ENCODE assay signal across 19 mouse cellular contexts in genomic region chr9:67178203-67178602, GRCm38 (mm10).
DNase-seq lines count a peak whose midpoint lies in the region; ATAC-seq lines count a peak whose summit lies in the region.
"Had no signal": no experiment of that assay in that cellular context is flagged by ENCODE, and none has a peak within 500 bp of the region (broad histone marks: within the 10 kb centered on the region; RNA-seq: fewer than 3 reads in every experiment).

No protein-coding gene starts in this region.

- H3K27ac ChIP-seq in hindbrain, embryonic 10.5 days, result 0 out of 2 replicates have a peak overlapping the region, but pooled peaks have one; percentile 23
- no peak overlapping the region for H3K27ac ChIP-seq in hindbrain, embryonic 14.5 days
- H3K27ac ChIP-seq in embryonic facial prominence, embryonic 14.5 days (replicated peaks; ENCODE audit: low read depth, low read length), result peak overlapping the region; percentile 79
- peak overlapping the region; percentile 86 for H3K27ac ChIP-seq in limb, embryonic 12.5 days
- H3K27ac ChIP-seq: forebrain, embryonic 12.5 days; neural tube, embryonic 13.5 days had no signal

- 68% methylated on average over 5 of the region's 5 CpGs for WGBS in hindbrain, embryonic 10.5 days
- WGBS in hindbrain, embryonic 14.5 days, result 84% methylated on average over 5 of the region's 5 CpGs
- 30% methylated on average over 5 of the region's 5 CpGs for WGBS in embryonic facial prominence, embryonic 14.5 days
- 20% methylated on average over 5 of the region's 5 CpGs for WGBS in limb, embryonic 12.5 days

- 0 out of 2 replicates have a peak, but pooled peaks cover 3% of the 10 kb centered on the region for H3K9me3 ChIP-seq in hindbrain, embryonic 10.5 days
- H3K9me3 ChIP-seq in hindbrain, embryonic 14.5 days (ENCODE audit: control insufficient read depth, low read length), result no peaks in the 10 kb centered on the region
- H3K9me3 ChIP-seq in embryonic facial prominence, embryonic 14.5 days (ENCODE audit: control insufficient read depth, low read length), result no peaks in the 10 kb centered on the region
- H3K9me3 ChIP-seq in limb, embryonic 12.5 days, result 0 out of 2 replicates have a peak, but pooled peaks cover 4% of the 10 kb centered on the region
- H3K9me3 ChIP-seq: forebrain, embryonic 12.5 days; G1E; neural tube, embryonic 13.5 days had no signal

- DNase-seq in embryo, embryonic 10.5 days (ENCODE audit: low spot score), result peak; percentile 35
- no peak for DNase-seq in embryo, embryonic 10 days (ENCODE audit: low spot score)
- no peak for DNase-seq in hindbrain, embryonic 10.5 days (ENCODE audit: low spot score)
- no peak for DNase-seq in hindbrain, embryonic 14.5 days (ENCODE audit: low spot score)
- DNase-seq in embryonic facial prominence, embryonic 14.5 days (ENCODE audit: low spot score), result peak; percentile 64
- no peak for DNase-seq in layer of hippocampus, adult 9-10 months (ENCODE audit: low spot score)
- no peak for DNase-seq in urinary bladder, postnatal 25 days (ENCODE audit: low spot score)
- DNase-seq: cerebellum, adult 8-10 months; heart, postnatal 10 days; layer of hippocampus, postnatal 36 days; lung, adult 2 months; lung, postnatal 36 days; thymus, postnatal 25 days had no signal

- H3K4me2 ChIP-seq in hindbrain, embryonic 14.5 days (replicated peaks), result no peak overlapping the region
- no peak overlapping the region for H3K4me2 ChIP-seq in embryonic facial prominence, embryonic 14.5 days (ENCODE audit: low read depth, low read length)
- H3K4me2 ChIP-seq in limb, embryonic 12.5 days, result no peak overlapping the region
- H3K4me2 ChIP-seq: forebrain, embryonic 12.5 days; midbrain, embryonic 11.5 days; neural tube, embryonic 13.5 days had no signal

- H3K9ac ChIP-seq in hindbrain, embryonic 14.5 days, result no peak overlapping the region
- H3K9ac ChIP-seq in embryonic facial prominence, embryonic 14.5 days (ENCODE audit: low read depth, low read length), result no peak overlapping the region
- no peak overlapping the region for H3K9ac ChIP-seq in limb, embryonic 12.5 days (replicated peaks)
- H3K9ac ChIP-seq: forebrain, embryonic 12.5 days; neural tube, embryonic 13.5 days had no signal

- no peak overlapping the region for H3K4me3 ChIP-seq in hindbrain, embryonic 10.5 days
- no peak overlapping the region for H3K4me3 ChIP-seq in hindbrain, embryonic 14.5 days (replicated peaks; ENCODE audit: low read length)
- H3K4me3 ChIP-seq in embryonic facial prominence, embryonic 14.5 days (ENCODE audit: low read depth, low read length), result no peak overlapping the region
- H3K4me3 ChIP-seq in limb, embryonic 12.5 days (replicated peaks), result no peak overlapping the region
- H3K4me3 ChIP-seq: forebrain, embryonic 12.5 days; neural tube, embryonic 13.5 days had no signal

- H3K4me1 ChIP-seq in hindbrain, embryonic 10.5 days (replicated peaks), result peaks cover 9% of the 10 kb centered on the region; the same call in 1 of the 2 replicates
- no peaks in the 10 kb centered on the region for H3K4me1 ChIP-seq in hindbrain, embryonic 14.5 days (replicated peaks; ENCODE audit: control insufficient read depth, insufficient read depth, low read length)
- peaks cover 43% of the 10 kb centered on the region for H3K4me1 ChIP-seq in embryonic facial prominence, embryonic 14.5 days (ENCODE audit: control insufficient read depth, insufficient read depth, low read length)
- H3K4me1 ChIP-seq in limb, embryonic 12.5 days (replicated peaks), result peaks cover 66% of the 10 kb centered on the region
- H3K4me1 ChIP-seq: forebrain, embryonic 12.5 days had no signal

- ATAC-seq in hindbrain, embryonic 14.5 days (ENCODE audit: low FRiP score), result no peak
- ATAC-seq in embryonic facial prominence, embryonic 14.5 days (ENCODE audit: low read depth), result 0 out of 2 replicates have a peak, but pooled peaks have one; percentile 3
- no peak for ATAC-seq in limb, embryonic 12.5 days (ENCODE audit: insufficient number of reproducible peaks, insufficient read depth, low FRiP score, low TSS enrichment, low read depth)
- ATAC-seq: CD4-positive, CD25-positive, alpha-beta regulatory T cell, adult 4 months had no signal

- no peaks in the 10 kb centered on the region for H3K36me3 ChIP-seq in hindbrain, embryonic 10.5 days
- no peaks in the 10 kb centered on the region for H3K36me3 ChIP-seq in hindbrain, embryonic 14.5 days (replicated peaks; ENCODE audit: control insufficient read depth, insufficient read depth)
- no peaks in the 10 kb centered on the region for H3K36me3 ChIP-seq in embryonic facial prominence, embryonic 14.5 days (ENCODE audit: control insufficient read depth, insufficient read depth, low read length)
- no peaks in the 10 kb centered on the region for H3K36me3 ChIP-seq in limb, embryonic 12.5 days
- H3K36me3 ChIP-seq: forebrain, embryonic 12.5 days; G1E; neural tube, embryonic 13.5 days had no signal

- H3K27me3 ChIP-seq in hindbrain, embryonic 10.5 days (ENCODE audit: insufficient read depth, poor library complexity, severe bottlenecking), result no peaks in the 10 kb centered on the region
- H3K27me3 ChIP-seq in hindbrain, embryonic 14.5 days (ENCODE audit: control insufficient read depth, insufficient read depth, low read length), result no peaks in the 10 kb centered on the region
- H3K27me3 ChIP-seq in embryonic facial prominence, embryonic 14.5 days (replicated peaks; ENCODE audit: control insufficient read depth, insufficient read depth, low read length), result no peaks in the 10 kb centered on the region
- no peaks in the 10 kb centered on the region for H3K27me3 ChIP-seq in limb, embryonic 12.5 days
- H3K27me3 ChIP-seq: forebrain, embryonic 12.5 days; neural tube, embryonic 13.5 days had no signal

Comparison
In these comparisons a context has a peak if more than half of its experiments do, and no peak if none do; other contexts are left out.
1. DNase-seq: peak in embryo, embryonic 10.5 days (single experiment) and embryonic facial prominence, embryonic 14.5 days (single experiment); none in embryo, embryonic 10 days (single experiment), hindbrain, embryonic 10.5 days (single experiment), hindbrain, embryonic 14.5 days (single experiment), layer of hippocampus, adult 9-10 months (single experiment) and urinary bladder, postnatal 25 days (single experiment).